Mouse (Mus musculus): ENCODE results near the gene Zfp3. TPM values are rescaled to one million over a fixed set of nuclear protein-coding genes. Genes with fewer than 3 reads are reported as not detected.

Zfp3 gene
- total and polyA plus RNA-seq, 3 experiments, result 2.8 to 12.8 (median 5.6) TPM

GRCm38 (mm10) chr11:70806697-70807096 lies 42.7 kb downstream of the Zfp3 start:
- ATAC-seq (ENCODE audit: extremely low read depth, insufficient number of reproducible peaks, low FRiP score, poor library complexity, severe bottlenecking), result no peak
- Histone ChIP-seq H3K9me3 (replicated peaks) (no peaks in the 10 kb centered on the region), H3K27me3 (ENCODE audit: insufficient read depth, low read length) (peaks cover 62% of the 10 kb centered on the region), H3K4me3 (ENCODE audit: low read depth, low read length) (no peak overlapping the region), H3K36me3 (replicated peaks) (no peaks in the 10 kb centered on the region), H3K4me1 (ENCODE audit: insufficient read depth, low read depth, low read length) (0 out of 2 replicates have a peak, but pooled peaks cover 2% of the 10 kb centered on the region)
- no peak for DNase-seq (ENCODE audit: low spot score)
- no peak for TF ChIP-seq GATA1 (IDR thresholded peaks at IDR 0.05; ENCODE audit: borderline replicate concordance, low read length)
- no peak for TF ChIP-seq POLR2AphosphoS5 (IDR thresholded peaks at IDR 0.05; ENCODE audit: insufficient replicate concordance, low read depth, low read length)
- no peak for TF ChIP-seq CTCF (IDR thresholded peaks at IDR 0.05; ENCODE audit: low read depth, low read length)
- no peak for TF ChIP-seq GATA2 (IDR thresholded peaks at IDR 0.05; ENCODE audit: borderline replicate concordance, low read depth, low read length)
- TF ChIP-seq TAL1 (conservative IDR thresholded peaks at IDR 0.05; ENCODE audit: low read depth, low read length), result no peak

GRCm38 (mm10) chr11:70807630-70808029 lies 43.6 kb downstream of the Zfp3 start:
- H3K27me3 ChIP-seq (ENCODE audit: insufficient read depth, low read length), result peaks cover 63% of the 10 kb centered on the region
- no peak for DNase-seq (ENCODE audit: low spot score)
- H3K9me3 ChIP-seq (replicated peaks), result no peaks in the 10 kb centered on the region
- no peaks in the 10 kb centered on the region for H3K36me3 ChIP-seq (replicated peaks)
- no peak overlapping the region for H3K4me3 ChIP-seq (ENCODE audit: low read depth, low read length)
- no peak for TF ChIP-seq CTCF (IDR thresholded peaks at IDR 0.05; ENCODE audit: low read depth, low read length)
- no peak for TF ChIP-seq TAL1 (conservative IDR thresholded peaks at IDR 0.05; ENCODE audit: low read depth, low read length)
- no peak for TF ChIP-seq GATA2 (IDR thresholded peaks at IDR 0.05; ENCODE audit: borderline replicate concordance, low read depth, low read length)
- TF ChIP-seq GATA1 (IDR thresholded peaks at IDR 0.05; ENCODE audit: borderline replicate concordance, low read length), result no peak
- TF ChIP-seq POLR2AphosphoS5 (IDR thresholded peaks at IDR 0.05; ENCODE audit: insufficient replicate concordance, low read depth, low read length), result no peak
- peaks cover 11% of the 10 kb centered on the region for H3K4me1 ChIP-seq (ENCODE audit: insufficient read depth, low read depth, low read length)
- ATAC-seq (ENCODE audit: extremely low read depth, insufficient number of reproducible peaks, low FRiP score, poor library complexity, severe bottlenecking), result no peak

DNA sequence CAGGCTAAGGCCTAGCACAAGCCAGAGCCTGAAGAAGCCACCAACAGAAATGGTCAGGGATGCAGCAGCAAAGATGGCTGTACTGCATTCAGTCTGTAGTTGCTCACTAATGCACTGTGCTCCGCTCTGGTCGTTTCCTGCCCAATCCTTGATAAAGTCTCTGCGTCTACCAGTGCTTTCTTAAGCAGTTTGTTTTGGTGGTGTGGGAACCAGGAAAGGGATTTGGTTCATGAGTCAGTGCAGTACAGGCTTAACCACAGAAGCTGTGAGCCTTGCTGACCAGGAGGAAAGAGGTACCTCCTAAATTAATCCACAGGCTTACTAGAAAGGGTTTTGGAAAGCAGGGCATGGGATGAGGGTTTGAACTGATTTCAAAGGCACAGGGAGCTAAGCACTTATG lies 44.1 kb downstream of the Zfp3 start:
- Histone ChIP-seq H3K4me1 (ENCODE audit: insufficient read depth, low read depth, low read length) (peaks cover 15% of the 10 kb centered on the region), H3K9me3 (replicated peaks) (no peaks in the 10 kb centered on the region), H3K36me3 (replicated peaks) (no peaks in the 10 kb centered on the region), H3K27me3 (ENCODE audit: insufficient read depth, low read length) (peaks cover 60% of the 10 kb centered on the region), H3K4me3 (ENCODE audit: low read depth, low read length) (no peak overlapping the region)
- no peak for ATAC-seq (ENCODE audit: extremely low read depth, insufficient number of reproducible peaks, low FRiP score, poor library complexity, severe bottlenecking)
- DNase-seq (ENCODE audit: low spot score), result no peak
- TF ChIP-seq GATA2 (IDR thresholded peaks at IDR 0.05; ENCODE audit: borderline replicate concordance, low read depth, low read length) (no peak), TAL1 (conservative IDR thresholded peaks at IDR 0.05; ENCODE audit: low read depth, low read length) (no peak), GATA1 (IDR thresholded peaks at IDR 0.05; ENCODE audit: borderline replicate concordance, low read length) (no peak), CTCF (IDR thresholded peaks at IDR 0.05; ENCODE audit: low read depth, low read length) (no peak), POLR2AphosphoS5 (IDR thresholded peaks at IDR 0.05; ENCODE audit: insufficient replicate concordance, low read depth, low read length) (no peak)

- H3K9me3 ChIP-seq (replicated peaks), result no peaks in the 10 kb centered on the region
- peaks cover 60% of the 10 kb centered on the region for H3K27me3 ChIP-seq (ENCODE audit: insufficient read depth, low read length)
- no peak for TF ChIP-seq POLR2AphosphoS5 (IDR thresholded peaks at IDR 0.05; ENCODE audit: insufficient replicate concordance, low read depth, low read length)
- no peak for TF ChIP-seq GATA1 (IDR thresholded peaks at IDR 0.05; ENCODE audit: borderline replicate concordance, low read length)
- no peak for TF ChIP-seq CTCF (IDR thresholded peaks at IDR 0.05; ENCODE audit: low read depth, low read length)
- no peak for TF ChIP-seq TAL1 (conservative IDR thresholded peaks at IDR 0.05; ENCODE audit: low read depth, low read length)
- no peak for TF ChIP-seq GATA2 (IDR thresholded peaks at IDR 0.05; ENCODE audit: borderline replicate concordance, low read depth, low read length)
- DNase-seq (ENCODE audit: low spot score) (no peak), ATAC-seq (ENCODE audit: extremely low read depth, insufficient number of reproducible peaks, low FRiP score, poor library complexity, severe bottlenecking) (no peak)
- peaks cover 18% of the 10 kb centered on the region for H3K4me1 ChIP-seq (ENCODE audit: insufficient read depth, low read depth, low read length)
- H3K36me3 ChIP-seq (replicated peaks), result no peaks in the 10 kb centered on the region
- H3K4me3 ChIP-seq (ENCODE audit: low read depth, low read length), result no peak overlapping the region
These were observed 45.0 kb downstream of the Zfp3 start for GRCm38 (mm10) chr11:70809011-70809410.

GRCm38 (mm10) chr11:70811041-70811440 lies 47.0 kb downstream of the Zfp3 start:
- TF ChIP-seq GATA1 (IDR thresholded peaks at IDR 0.05; ENCODE audit: borderline replicate concordance, low read length) (no peak), TAL1 (conservative IDR thresholded peaks at IDR 0.05; ENCODE audit: low read depth, low read length) (no peak), CTCF (IDR thresholded peaks at IDR 0.05; ENCODE audit: low read depth, low read length) (no peak), POLR2AphosphoS5 (IDR thresholded peaks at IDR 0.05; ENCODE audit: insufficient replicate concordance, low read depth, low read length) (no peak), GATA2 (IDR thresholded peaks at IDR 0.05; ENCODE audit: borderline replicate concordance, low read depth, low read length) (no peak)
- Histone ChIP-seq H3K9me3 (replicated peaks) (no peaks in the 10 kb centered on the region), H3K4me3 (ENCODE audit: low read depth, low read length) (no peak overlapping the region), H3K36me3 (replicated peaks) (no peaks in the 10 kb centered on the region), H3K27me3 (ENCODE audit: insufficient read depth, low read length) (peaks cover 44% of the 10 kb centered on the region), H3K4me1 (ENCODE audit: insufficient read depth, low read depth, low read length) (peaks cover 18% of the 10 kb centered on the region)
- ATAC-seq (ENCODE audit: extremely low read depth, insufficient number of reproducible peaks, low FRiP score, poor library complexity, severe bottlenecking) (no peak), DNase-seq (ENCODE audit: low spot score) (no peak)

DNA sequence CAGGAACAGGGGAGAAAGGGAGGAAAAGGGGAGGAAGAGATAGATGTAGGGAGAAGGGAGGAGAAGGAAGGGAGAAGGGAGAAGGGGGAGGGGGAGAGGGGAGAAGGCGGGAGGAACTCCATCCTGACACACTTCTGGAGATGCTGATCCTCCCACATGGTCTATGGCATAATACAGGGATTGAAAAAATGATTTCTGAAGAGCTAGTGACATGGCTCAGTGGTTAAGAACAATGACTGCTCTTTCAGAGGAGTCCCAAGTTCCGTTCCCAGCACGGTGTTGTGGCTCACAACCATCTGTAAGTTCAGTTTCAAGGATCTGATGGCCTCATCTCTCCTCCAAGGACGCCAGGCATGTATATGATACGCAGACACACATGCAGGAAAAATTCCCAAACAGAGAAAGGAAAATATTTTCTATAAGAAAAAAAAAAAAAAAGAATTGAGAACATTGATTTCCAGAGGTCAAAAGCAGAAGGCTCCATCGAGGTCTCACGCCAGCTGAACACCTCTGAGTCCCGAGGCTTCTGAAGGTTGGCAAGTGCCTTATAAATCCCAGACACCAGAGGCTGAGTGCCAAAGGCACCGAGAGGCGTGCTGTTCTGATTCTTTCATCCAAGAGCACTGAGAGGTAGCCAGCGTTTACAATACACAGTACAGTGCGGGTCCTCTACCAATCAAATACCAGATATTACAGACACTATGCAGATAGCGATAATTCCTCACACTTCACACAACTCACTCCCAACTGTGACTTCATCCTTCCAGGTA lies 47.6 kb downstream of the Zfp3 start:
- TF ChIP-seq GATA1 (IDR thresholded peaks at IDR 0.05; ENCODE audit: borderline replicate concordance, low read length) (no peak), GATA2 (IDR thresholded peaks at IDR 0.05; ENCODE audit: borderline replicate concordance, low read depth, low read length) (no peak), POLR2AphosphoS5 (IDR thresholded peaks at IDR 0.05; ENCODE audit: insufficient replicate concordance, low read depth, low read length) (no peak), CTCF (IDR thresholded peaks at IDR 0.05; ENCODE audit: low read depth, low read length) (no peak), TAL1 (conservative IDR thresholded peaks at IDR 0.05; ENCODE audit: low read depth, low read length) (no peak)
- no peak for ATAC-seq (ENCODE audit: extremely low read depth, insufficient number of reproducible peaks, low FRiP score, poor library complexity, severe bottlenecking)
- Histone ChIP-seq H3K4me3 (ENCODE audit: low read depth, low read length) (no peak overlapping the region), H3K4me1 (ENCODE audit: insufficient read depth, low read depth, low read length) (peaks cover 18% of the 10 kb centered on the region), H3K27me3 (ENCODE audit: insufficient read depth, low read length) (peaks cover 45% of the 10 kb centered on the region), H3K9me3 (replicated peaks) (no peaks in the 10 kb centered on the region), H3K36me3 (replicated peaks) (no peaks in the 10 kb centered on the region)
- no peak for DNase-seq (ENCODE audit: low spot score)
